Mouse (Mus musculus) CH12.LX (cell line): ENCODE measurements around the gene Vax2.

Source experiments
- ELF1 ChIP-seq: IDR thresholded peaks from 2 replicates; pipeline ENCODE4 v1.6.1; 2014; ENCODE audit warnings: low read depth, mild to moderate bottlenecking, inconsistent platforms, low read length, improper control_type of control experiment
- HCFC1 ChIP-seq: IDR thresholded peaks from 2 replicates; pipeline ENCODE4 v1.6.1; 2012; ENCODE audit warnings: low read depth, mild to moderate bottlenecking, inconsistent platforms, low read length, improper control_type of control experiment
- NELFE ChIP-seq: IDR thresholded peaks from 2 replicates; pipeline ENCODE4 v1.6.1; 2011; ENCODE audit warnings: low read depth, low read length, improper control_type of control experiment
- POLR2A ChIP-seq: IDR thresholded peaks from 2 replicates; pipeline ENCODE4 v1.6.1; 2011; ENCODE audit warnings: low read depth, mild to moderate bottlenecking, improper control_type of control experiment, low read length
- POLR2AphosphoS2 ChIP-seq: IDR thresholded peaks from 2 replicates; pipeline ENCODE4 v1.6.1; 2011; ENCODE audit warnings: low read depth, low read length, improper control_type of control experiment
- ZC3H11A ChIP-seq: IDR thresholded peaks from 2 replicates; pipeline ENCODE4 v1.6.1; 2012; ENCODE audit warnings: low read depth, mild to moderate bottlenecking, inconsistent platforms, low read length, improper control_type of control experiment

GRCm38 (mm10) chr6:83665009-83665408 lies 46.1 kb upstream of the Vax2 start:
- TF ChIP-seq HCFC1 (no peak), POLR2A (no peak), POLR2AphosphoS2 (no peak), NELFE (no peak), ELF1 (no peak), ZC3H11A (no peak)
